In genomic region chrX:53056627-53057026, GRCm38 (mm10) we compare ENCODE assay signal across 8 mouse cellular contexts.
A peak's percentile ranks its signal among the peaks of the same experiment; 100 is the strongest.
DNase-seq lines count a peak whose midpoint lies in the region; ATAC-seq and TF ChIP-seq lines count a peak whose summit lies in the region.

No protein-coding gene starts in this region.

- no peaks in the 10 kb centered on the region for H3K27me3 ChIP-seq in heart, embryonic 11.5 days (ENCODE audit: control insufficient read depth, insufficient read depth, low read length)
- H3K27me3 ChIP-seq in kidney, embryonic 15.5 days = 0 out of 2 replicates have a peak, but pooled peaks cover 9% of the 10 kb centered on the region

- DNase-seq in layer of hippocampus, adult 2 months (ENCODE audit: low spot score in 2 of 2) = no peak
- no peak for DNase-seq in layer of hippocampus, adult 9-11 months
- DNase-seq in lung, postnatal 14 days = peak; percentile 51
- DNase-seq in spleen, adult 12 weeks (ENCODE audit: low spot score) = peak; percentile 15

- 13% methylated on average over 31 of the region's 33 CpGs for WGBS in heart, embryonic 11.5 days (ENCODE audit: insufficient replicate concordance)
- WGBS in kidney, embryonic 15.5 days = 15% methylated on average over 33 of the region's 33 CpGs

- H3K9me3 ChIP-seq in heart, embryonic 11.5 days (replicated peaks; ENCODE audit: control insufficient read depth, low read length) = no peaks in the 10 kb centered on the region
- no peaks in the 10 kb centered on the region for H3K9me3 ChIP-seq in kidney, embryonic 15.5 days (replicated peaks)

- H3K4me1 ChIP-seq in brown adipose tissue, adult 24 weeks (ENCODE audit: control insufficient read depth, insufficient read depth, insufficient read length, low read length) = no peaks in the 10 kb centered on the region; the same call in 1 of the 2 replicates
- H3K4me1 ChIP-seq in heart, embryonic 11.5 days (ENCODE audit: control insufficient read depth, insufficient read depth, low read length) = peaks cover 3% of the 10 kb centered on the region; the same call in 1 of the 2 replicates
- peaks cover 30% of the 10 kb centered on the region for H3K4me1 ChIP-seq in kidney, embryonic 15.5 days

- no peak for TF ChIP-seq CTCF in layer of hippocampus, adult 2 months (conservative IDR thresholded peaks at IDR 0.05)

- peak overlapping the region; percentile 82 for H3K9ac ChIP-seq in heart, embryonic 11.5 days (ENCODE audit: low read depth, low read length)
- peak overlapping the region; percentile 67 for H3K9ac ChIP-seq in kidney, embryonic 15.5 days

- 0 out of 2 replicates have a peak, but pooled peaks cover 4% of the 10 kb centered on the region for H3K36me3 ChIP-seq in heart, embryonic 11.5 days (ENCODE audit: control insufficient read depth, insufficient read depth, low read length)
- H3K36me3 ChIP-seq in kidney, embryonic 15.5 days = peaks cover 6% of the 10 kb centered on the region

- peak; percentile 6; the same call in 1 of the 2 replicates for ATAC-seq in heart, embryonic 11.5 days (replicated peaks; ENCODE audit: insufficient number of reproducible peaks, low FRiP score, low TSS enrichment)
- no peak for ATAC-seq in kidney, embryonic 15.5 days (replicated peaks; ENCODE audit: low FRiP score)
- ATAC-seq in monocyte, adult 5-6 weeks (replicated peaks; ENCODE audit: insufficient number of reproducible peaks, low FRiP score, low TSS enrichment, poor library complexity, severe bottlenecking) = no peak

- peak overlapping the region; percentile 36 for H3K4me3 ChIP-seq in layer of hippocampus, adult 2 months
- H3K4me3 ChIP-seq in brown adipose tissue, adult 24 weeks (ENCODE audit: insufficient read depth, low read depth, low read length) = peak overlapping the region; percentile 86
- peak overlapping the region; percentile 59 for H3K4me3 ChIP-seq in heart, embryonic 11.5 days (ENCODE audit: low read depth, low read length)
- H3K4me3 ChIP-seq in kidney, embryonic 15.5 days (replicated peaks) = peak overlapping the region; percentile 66

- H3K27ac ChIP-seq in layer of hippocampus, adult 2 months = no peak overlapping the region
- H3K27ac ChIP-seq in brown adipose tissue, adult 24 weeks (replicated peaks; ENCODE audit: low read depth, low read length) = peak overlapping the region; percentile 90
- H3K27ac ChIP-seq in heart, embryonic 11.5 days (ENCODE audit: low read depth, low read length) = peak overlapping the region; percentile 93
- peak overlapping the region; percentile 94 for H3K27ac ChIP-seq in kidney, embryonic 15.5 days

- peak overlapping the region; percentile 69 for H3K4me2 ChIP-seq in heart, embryonic 11.5 days
- H3K4me2 ChIP-seq in kidney, embryonic 15.5 days = peak overlapping the region; percentile 56

Comparison
In these comparisons a context has a peak if more than half of its experiments do, and no peak if none do; other contexts are left out.
1. DNase-seq: peak in lung, postnatal 14 days (single experiment) and spleen, adult 12 weeks (single experiment); none in layer of hippocampus, adult 2 months (0 of 2) and layer of hippocampus, adult 9-11 months (single experiment).
2. H3K4me3 ChIP-seq: peak in every context shown above with its lines; median percentile 86 in brown adipose tissue, adult 24 weeks; 66 in kidney, embryonic 15.5 days; 59 in heart, embryonic 11.5 days; 36 in layer of hippocampus, adult 2 months.